Mouse (Mus musculus): ENCODE results near the gene Matk. TPM values are rescaled to one million over a fixed set of nuclear protein-coding genes. Genes with fewer than 3 reads are reported as not detected.

The Matk gene
- polyA plus RNA-seq, 1 experiment from 2014 or later, result 3.6 TPM

DNA sequence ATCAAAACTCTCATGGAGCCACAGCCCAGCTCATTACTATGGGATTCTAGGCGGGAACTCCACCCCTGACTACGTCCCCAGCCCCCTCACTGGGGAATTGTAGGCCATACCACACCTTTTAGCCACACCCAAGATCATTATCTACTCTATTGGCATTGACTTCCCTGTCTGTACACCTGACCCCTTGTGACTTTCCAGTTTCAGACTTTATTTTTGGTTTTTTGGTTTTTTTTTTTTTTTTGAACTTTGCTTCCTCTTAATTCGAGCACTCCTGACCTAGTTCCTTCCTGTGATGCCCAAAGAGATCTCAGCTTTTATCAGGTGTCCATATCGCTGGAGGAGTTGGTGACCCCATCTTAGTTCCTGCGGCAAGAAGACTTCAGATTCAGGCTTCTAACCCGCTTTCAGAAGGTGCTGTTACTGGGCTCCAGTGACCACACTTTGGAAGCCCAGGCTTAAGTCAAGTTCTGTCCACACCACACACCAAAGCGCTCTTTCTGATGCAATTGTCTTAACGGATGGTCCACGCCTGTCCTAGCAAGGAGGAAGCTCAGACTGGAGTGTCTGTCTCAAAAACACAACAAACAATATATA lies 38.9 kb downstream of the Matk start, which contains the start of gene Tjp3:
Tjp3 (minus strand) TSS at position 71 of the 594 bp plus-strand sequence.
- H3K27me3 ChIP-seq (replicated peaks; ENCODE audit: low read depth, poor library complexity, severe bottlenecking), result peaks cover 55% of the 10 kb centered on the region
- H3K27ac ChIP-seq (replicated peaks), result no peak within 1 kb of the TSS
- peak within 1 kb of the TSS; percentile 75 for H3K4me3 ChIP-seq
- peaks cover 22% of the 10 kb centered on the region for H3K36me3 ChIP-seq (replicated peaks)
- peaks cover 59% of the 10 kb centered on the region for H3K4me1 ChIP-seq
- H3K9me3 ChIP-seq, result no peaks in the 10 kb centered on the region
- DNase-seq (ENCODE audit: low spot score), result no peak
- 75% methylated on average over 9 of the region's 9 CpGs for WGBS

DNA sequence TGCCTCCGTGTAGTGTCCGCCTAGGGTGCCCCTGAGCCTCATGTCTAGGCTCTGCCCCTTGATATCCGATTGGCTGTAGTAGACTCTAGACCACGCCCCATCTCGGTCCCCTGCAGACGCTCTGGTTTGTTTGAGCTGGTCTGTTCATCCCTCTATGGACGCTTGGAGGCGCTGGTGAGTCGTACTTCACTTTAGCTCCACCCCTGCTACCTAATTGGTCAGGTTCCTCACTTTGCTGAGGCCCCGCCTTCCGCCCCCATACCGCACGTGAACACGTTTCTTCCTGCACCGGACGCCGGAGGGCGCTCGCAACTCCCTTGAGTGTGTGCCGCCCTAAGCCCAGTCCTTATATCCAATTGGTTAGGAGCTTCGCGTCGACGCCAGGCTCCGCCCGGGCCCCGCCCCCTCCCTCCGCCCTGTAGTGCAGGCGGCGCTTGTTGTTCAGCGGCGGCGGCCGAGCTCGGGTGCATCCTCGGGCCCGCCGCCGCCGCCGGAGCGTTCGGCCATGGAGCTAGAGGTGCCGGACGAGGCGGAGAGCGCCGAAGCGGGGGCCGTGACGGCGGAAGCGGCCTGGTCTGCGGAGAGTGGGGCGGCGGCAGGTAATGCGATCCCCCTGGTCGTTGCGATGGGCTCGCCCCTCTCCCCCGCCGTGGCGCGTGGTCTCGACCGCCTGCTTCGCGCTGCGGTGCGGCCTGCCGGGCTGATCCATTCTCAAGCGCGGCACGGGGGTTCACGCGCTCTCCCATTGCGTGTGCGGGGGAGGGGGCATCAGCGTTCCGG lies 40.0 kb downstream of the Matk start, which contains the start of gene Pip5k1c:
Pip5k1c (plus strand) TSS at position 410 of the 780 bp plus-strand sequence.
- no peaks in the 10 kb centered on the region for H3K9me3 ChIP-seq
- H3K27me3 ChIP-seq (replicated peaks; ENCODE audit: low read depth, poor library complexity, severe bottlenecking), result peaks cover 43% of the 10 kb centered on the region
- peak within 1 kb of the TSS; percentile 75 for H3K4me3 ChIP-seq
- peak; percentile 99 for DNase-seq (ENCODE audit: low spot score)
- H3K4me1 ChIP-seq, result peaks cover 64% of the 10 kb centered on the region
- WGBS, result under 1% methylated on average over 80 of the region's 80 CpGs
- H3K36me3 ChIP-seq (replicated peaks), result peaks cover 25% of the 10 kb centered on the region
- peak within 1 kb of the TSS; percentile 93 for H3K27ac ChIP-seq (replicated peaks)

- Histone ChIP-seq H3K27ac (replicated peaks) (peak overlapping the region; percentile 93), H3K4me1 (peaks cover 65% of the 10 kb centered on the region), H3K27me3 (replicated peaks; ENCODE audit: low read depth, poor library complexity, severe bottlenecking) (peaks cover 36% of the 10 kb centered on the region), H3K9me3 (no peaks in the 10 kb centered on the region), H3K36me3 (replicated peaks) (peaks cover 33% of the 10 kb centered on the region), H3K4me3 (peak overlapping the region; percentile 75)
- DNase-seq (ENCODE audit: low spot score), result no peak
- WGBS, result 5% methylated on average over 25 of the region's 25 CpGs
Observed at GRCm38 (mm10) chr10:81293334-81294030, 40.7 kb downstream of the Matk start.

DNA sequence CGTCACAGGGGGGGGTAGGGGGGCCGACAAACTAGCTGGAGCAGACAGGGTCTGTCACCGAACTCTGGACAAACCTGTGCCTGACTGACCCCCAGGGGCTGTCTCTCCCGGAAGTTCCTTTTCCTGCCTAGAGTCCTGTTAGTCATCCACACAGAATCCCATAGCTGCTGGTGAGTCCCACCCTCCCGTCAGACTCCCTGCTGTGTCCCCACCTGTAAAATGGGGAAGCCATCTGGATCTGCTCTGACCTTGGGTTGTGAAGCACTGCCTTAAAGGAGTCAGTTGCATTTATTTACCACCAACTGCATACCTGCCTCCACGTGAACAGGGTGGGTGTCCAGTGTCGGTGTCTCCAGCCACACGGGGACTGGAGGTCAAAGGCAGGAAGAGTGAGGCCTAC lies 41.7 kb downstream of the Matk start:
- Histone ChIP-seq H3K36me3 (replicated peaks) (peaks cover 37% of the 10 kb centered on the region), H3K4me3 (peak overlapping the region; percentile 75), H3K4me1 (peaks cover 68% of the 10 kb centered on the region), H3K27me3 (replicated peaks; ENCODE audit: low read depth, poor library complexity, severe bottlenecking) (peaks cover 29% of the 10 kb centered on the region), H3K27ac (replicated peaks) (no peak overlapping the region), H3K9me3 (no peaks in the 10 kb centered on the region)
- DNase-seq (ENCODE audit: low spot score), result no peak
- WGBS, result 61% methylated on average over 8 of the region's 8 CpGs

DNA sequence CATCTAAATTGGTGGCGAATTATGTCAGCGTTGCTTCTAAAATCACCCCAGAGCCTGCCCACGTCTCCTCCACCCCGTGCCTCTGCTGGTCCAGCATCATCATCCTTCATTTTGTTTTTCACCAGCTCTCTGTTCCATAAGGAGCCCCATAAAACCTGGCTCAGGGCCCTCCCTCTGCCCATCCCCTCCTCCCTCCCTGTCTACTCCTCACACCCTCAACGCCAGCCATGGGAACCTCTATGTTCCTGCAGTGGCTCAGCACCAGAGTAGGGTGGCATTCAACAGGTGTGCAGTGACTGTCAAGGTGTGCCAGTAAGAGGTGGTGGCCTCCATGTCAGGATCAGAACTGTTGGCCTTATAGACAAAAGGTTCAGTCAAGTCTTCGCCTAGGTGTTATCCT lies 42.5 kb downstream of the Matk start:
- peaks cover 74% of the 10 kb centered on the region for H3K4me1 ChIP-seq
- peak overlapping the region; percentile 75 for H3K4me3 ChIP-seq
- no peak overlapping the region for H3K27ac ChIP-seq (replicated peaks)
- peaks cover 42% of the 10 kb centered on the region for H3K36me3 ChIP-seq (replicated peaks)
- H3K9me3 ChIP-seq, result no peaks in the 10 kb centered on the region
- no peak for DNase-seq (ENCODE audit: low spot score)
- WGBS, result 92% methylated on average over 6 of the region's 6 CpGs
- H3K27me3 ChIP-seq (replicated peaks; ENCODE audit: low read depth, poor library complexity, severe bottlenecking), result peaks cover 22% of the 10 kb centered on the region

DNA sequence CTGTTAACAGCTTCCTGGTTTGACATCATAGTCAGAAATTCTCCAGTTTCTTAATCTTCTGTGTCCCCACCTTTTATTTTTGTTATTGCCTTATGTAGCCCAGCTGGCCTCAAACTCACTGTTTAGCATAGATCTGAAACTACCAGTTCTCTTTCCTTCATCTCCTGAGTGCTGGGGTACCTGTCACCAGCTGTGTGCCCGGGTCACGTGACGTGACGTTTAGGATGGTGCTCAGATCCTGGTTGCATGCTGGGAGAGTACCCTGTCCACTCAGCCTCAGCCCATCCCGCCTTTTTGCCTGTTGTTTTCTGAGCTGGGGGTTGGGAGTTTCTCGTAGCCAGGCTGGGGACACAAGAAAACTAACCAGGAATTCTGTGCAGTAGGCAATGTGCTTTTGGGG lies 44.5 kb downstream of the Matk start:
- Histone ChIP-seq H3K36me3 (replicated peaks) (peaks cover 57% of the 10 kb centered on the region), H3K27me3 (replicated peaks; ENCODE audit: low read depth, poor library complexity, severe bottlenecking) (peaks cover 1% of the 10 kb centered on the region; the same call in 1 of the 2 replicates), H3K27ac (replicated peaks) (no peak overlapping the region), H3K4me3 (no peak overlapping the region), H3K9me3 (no peaks in the 10 kb centered on the region), H3K4me1 (peaks cover 81% of the 10 kb centered on the region)
- no peak for DNase-seq (ENCODE audit: low spot score)
- 70% methylated on average over 6 of the region's 6 CpGs for WGBS

DNA sequence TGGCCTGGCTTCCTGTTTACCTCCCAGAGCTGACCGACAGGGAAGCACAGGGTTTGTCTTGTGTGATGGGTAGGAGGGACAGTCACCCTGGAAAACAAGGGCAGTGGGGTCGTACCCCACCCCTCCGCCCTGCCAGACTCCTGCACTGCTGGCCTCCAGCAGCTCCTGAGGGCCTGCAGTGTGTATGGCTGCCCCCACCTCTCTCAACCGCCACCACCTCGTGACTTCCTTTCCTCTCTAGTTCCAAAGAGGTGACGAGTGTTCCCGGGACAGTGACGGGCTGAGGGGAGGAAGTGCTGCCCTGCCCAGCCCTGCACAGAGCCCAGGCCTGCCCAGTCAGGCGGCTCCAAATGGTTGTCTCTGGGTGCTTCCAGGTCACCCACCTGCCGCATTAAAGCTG lies 45.1 kb downstream of the Matk start:
- H3K9me3 ChIP-seq, result no peaks in the 10 kb centered on the region
- H3K27ac ChIP-seq (replicated peaks), result peak overlapping the region; percentile 49; the same call in 1 of the 2 replicates
- peaks cover 61% of the 10 kb centered on the region for H3K36me3 ChIP-seq (replicated peaks)
- H3K4me1 ChIP-seq, result peaks cover 87% of the 10 kb centered on the region
- H3K4me3 ChIP-seq, result no peak overlapping the region
- DNase-seq (ENCODE audit: low spot score), result no peak
- 49% methylated on average over 10 of the region's 10 CpGs for WGBS
- H3K27me3 ChIP-seq (replicated peaks; ENCODE audit: low read depth, poor library complexity, severe bottlenecking), result no peaks in the 10 kb centered on the region

GRCm38 (mm10) chr10:81298369-81299100 lies 45.8 kb downstream of the Matk start:
- 92% methylated on average over 17 of the region's 17 CpGs for WGBS
- H3K27me3 ChIP-seq (replicated peaks; ENCODE audit: low read depth, poor library complexity, severe bottlenecking), result no peaks in the 10 kb centered on the region
- H3K27ac ChIP-seq (replicated peaks), result 0 out of 2 replicates have a peak overlapping the region, but pooled peaks have one; percentile 3
- peaks cover 65% of the 10 kb centered on the region for H3K36me3 ChIP-seq (replicated peaks)
- peaks cover 87% of the 10 kb centered on the region for H3K4me1 ChIP-seq
- DNase-seq (ENCODE audit: low spot score), result no peak
- no peak overlapping the region for H3K4me3 ChIP-seq
- no peaks in the 10 kb centered on the region for H3K9me3 ChIP-seq

- Histone ChIP-seq H3K36me3 (replicated peaks) (peaks cover 60% of the 10 kb centered on the region), H3K27ac (replicated peaks) (peak overlapping the region; percentile 11; the same call in 1 of the 2 replicates), H3K4me1 (peaks cover 86% of the 10 kb centered on the region), H3K9me3 (no peaks in the 10 kb centered on the region), H3K4me3 (no peak overlapping the region; the same call in 1 of the 2 replicates), H3K27me3 (replicated peaks; ENCODE audit: low read depth, poor library complexity, severe bottlenecking) (no peaks in the 10 kb centered on the region)
- WGBS, result 91% methylated on average over 14 of the region's 14 CpGs
- no peak for DNase-seq (ENCODE audit: low spot score)
Observed at GRCm38 (mm10) chr10:81299585-81300351, 47.0 kb downstream of the Matk start.

DNA sequence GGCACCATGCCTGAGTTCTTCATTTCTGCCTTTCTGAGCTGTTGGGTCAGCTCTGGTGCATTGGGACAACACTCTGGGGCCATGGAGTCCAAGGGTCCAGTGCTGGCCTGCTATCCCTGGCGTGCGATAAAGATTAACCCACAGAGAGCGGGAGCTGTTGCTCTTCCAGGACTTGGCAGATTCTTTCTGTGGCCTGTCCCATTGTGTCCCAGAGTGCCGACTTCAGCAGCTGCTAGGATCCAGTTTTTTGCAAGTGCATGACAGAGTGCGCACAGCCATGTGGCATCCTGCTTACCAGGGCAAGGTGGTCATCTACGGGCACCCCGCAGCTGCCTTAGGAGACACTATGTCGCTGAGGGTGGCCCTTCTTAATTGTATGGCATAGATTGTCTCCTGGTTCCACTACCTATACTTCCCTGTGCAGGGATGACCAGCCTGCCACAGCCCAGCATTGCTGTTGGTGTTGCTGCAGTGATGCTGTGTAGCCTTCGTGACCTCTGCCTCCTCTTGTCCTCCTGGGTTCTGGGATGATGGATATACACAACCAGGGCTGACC lies 47.7 kb downstream of the Matk start:
- Histone ChIP-seq H3K27me3 (replicated peaks; ENCODE audit: low read depth, poor library complexity, severe bottlenecking) (no peaks in the 10 kb centered on the region), H3K4me3 (peak overlapping the region; percentile 4; the same call in 1 of the 2 replicates), H3K4me1 (peaks cover 79% of the 10 kb centered on the region), H3K9me3 (no peaks in the 10 kb centered on the region), H3K36me3 (replicated peaks) (peaks cover 59% of the 10 kb centered on the region), H3K27ac (replicated peaks) (peak overlapping the region; percentile 11; the same call in 1 of the 2 replicates)
- no peak for DNase-seq (ENCODE audit: low spot score)
- WGBS, result 86% methylated on average over 9 of the region's 9 CpGs

DNA sequence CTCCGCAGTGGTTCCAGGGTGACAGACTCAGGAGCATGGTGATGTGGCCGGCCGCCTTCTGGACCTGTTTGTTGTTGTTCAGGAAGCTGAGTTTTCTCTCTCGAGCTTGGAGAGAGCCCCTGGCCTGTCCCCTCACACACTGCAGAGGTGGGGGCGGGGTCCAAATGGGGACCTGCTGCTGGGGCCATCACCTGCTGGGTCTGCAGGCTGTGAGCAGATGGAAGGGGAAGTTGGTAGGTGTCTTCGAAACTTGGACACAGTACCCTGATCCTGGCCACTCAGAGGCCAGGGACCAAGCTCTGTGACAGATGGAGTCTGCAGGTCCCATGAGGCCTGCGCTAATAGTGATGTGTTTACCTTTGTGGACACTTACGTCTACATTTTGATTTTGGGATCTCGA lies 48.6 kb downstream of the Matk start:
- H3K27ac ChIP-seq (replicated peaks), result no peak overlapping the region
- WGBS, result 78% methylated on average over 9 of the region's 9 CpGs

More for the DNA sequence above, 48.6 kb downstream of the Matk start:
- no peaks in the 10 kb centered on the region for H3K9me3 ChIP-seq
- no peak overlapping the region for H3K4me3 ChIP-seq
- H3K27me3 ChIP-seq (replicated peaks; ENCODE audit: low read depth, poor library complexity, severe bottlenecking), result no peaks in the 10 kb centered on the region
- no peak for DNase-seq (ENCODE audit: low spot score)
- peaks cover 60% of the 10 kb centered on the region for H3K36me3 ChIP-seq (replicated peaks)
- H3K4me1 ChIP-seq, result peaks cover 72% of the 10 kb centered on the region

Data from embryonic facial prominence, embryonic 10.5 days (tissue).